ENCODE assay signal across 8 mouse cellular contexts in the genomic region with DNA sequence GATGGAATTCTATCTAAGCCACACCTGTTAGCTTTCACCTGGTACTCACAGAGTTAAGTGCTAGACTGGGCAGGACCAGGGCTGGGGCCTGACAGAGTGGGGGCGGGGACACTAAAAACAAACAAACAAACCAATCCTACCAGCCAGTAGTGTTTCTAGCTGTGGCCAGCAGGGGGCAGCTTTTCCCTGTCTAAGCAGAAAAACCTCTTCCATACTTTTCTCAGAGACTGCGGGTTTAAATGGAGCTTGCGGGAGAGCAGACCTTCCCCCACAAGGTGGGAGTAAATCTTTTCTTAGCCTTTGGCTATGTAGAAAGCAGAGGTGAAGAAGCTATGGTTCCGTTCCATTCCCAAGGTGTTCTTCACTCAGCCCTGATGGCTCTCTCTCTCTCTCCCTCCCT.
A peak's percentile ranks its signal among the peaks of the same experiment; 100 is the strongest.
DNase-seq lines count a peak whose midpoint lies in the region; ATAC-seq and TF ChIP-seq lines count a peak whose summit lies in the region.

No protein-coding gene starts in this region.

- H3K27ac ChIP-seq in CH12.LX (ENCODE audit: insufficient read depth, low read depth), result no peak overlapping the region
- H3K27ac ChIP-seq in embryonic facial prominence, embryonic 13.5 days, result no peak overlapping the region
- no peak overlapping the region for H3K27ac ChIP-seq in heart, embryonic 16.5 days (ENCODE audit: low read length)
- no peak overlapping the region for H3K27ac ChIP-seq in liver, postnatal 0 days (ENCODE audit: low read depth)

- ATAC-seq in embryonic facial prominence, embryonic 13.5 days (ENCODE audit: insufficient number of reproducible peaks, insufficient read depth, low FRiP score, low TSS enrichment, low read depth), result no peak
- ATAC-seq in heart, embryonic 16.5 days (replicated peaks; ENCODE audit: extremely low read depth, insufficient read depth, low FRiP score), result no peak
- peak; percentile 77 for ATAC-seq in liver, postnatal 0 days
- ATAC-seq in megakaryocyte, adult 5-6 weeks (ENCODE audit: poor library complexity, severe bottlenecking), result no peak

- no peak overlapping the region for H3K9ac ChIP-seq in CH12.LX (ENCODE audit: insufficient read depth, low read depth)
- no peak overlapping the region for H3K9ac ChIP-seq in embryonic facial prominence, embryonic 13.5 days
- H3K9ac ChIP-seq in heart, embryonic 16.5 days (ENCODE audit: low read length), result no peak overlapping the region
- no peak overlapping the region for H3K9ac ChIP-seq in liver, postnatal 0 days (replicated peaks)

- DNase-seq in CH12.LX (ENCODE audit: extremely low read depth) (no peak), adipocyte (ENCODE audit: low spot score) (peak; percentile 68)
- DNase-seq in kidney, postnatal 36 days, result peak; percentile 58 to 84
- peak; percentile 78 for DNase-seq in liver, postnatal 0 days
- DNase-seq in retina, embryonic 14.5 days (ENCODE audit: low spot score), result peak; percentile 82

- TF ChIP-seq CTCF in CH12.LX (conservative IDR thresholded peaks at IDR 0.05 in 1 of 2, IDR thresholded peaks at IDR 0.05 in 1 of 2; ENCODE audit: low read depth in 2 of 2, low read length in 2 of 2), result peak; percentile 42 to 57
- peak; percentile 75 for TF ChIP-seq CTCF in liver, postnatal 0 days (IDR thresholded peaks at IDR 0.05; ENCODE audit: low read depth)

- H3K9me3 ChIP-seq in CH12.LX (replicated peaks; ENCODE audit: low read length), result peaks cover 4% of the 10 kb centered on the region
- H3K9me3 ChIP-seq in embryonic facial prominence, embryonic 13.5 days, result no peaks in the 10 kb centered on the region
- peaks cover 7% of the 10 kb centered on the region for H3K9me3 ChIP-seq in heart, embryonic 16.5 days (replicated peaks; ENCODE audit: control insufficient read depth, low read length)
- H3K9me3 ChIP-seq in liver, postnatal 0 days (ENCODE audit: low read length), result peaks cover 4% of the 10 kb centered on the region; the same call in 1 of the 2 replicates

- TF ChIP-seq RAD21 in CH12.LX (IDR thresholded peaks at IDR 0.05; ENCODE audit: low read depth, low read length), result peak; percentile 46

- TF ChIP-seq EP300 in CH12.LX (IDR thresholded peaks at IDR 0.05; ENCODE audit: low read length), result no peak
- no peak for TF ChIP-seq EP300 in liver, postnatal 0 days (IDR thresholded peaks at IDR 0.05; ENCODE audit: low read depth)

- in situ Hi-C loops in CH12.LX (cut with MboI; ENCODE audit: low pct_ligation_motif_present, low pct_unique_long_range_greater_than_20kb, low sequenced_read_pairs), result loop anchor here (25.0 kb wide), 1 partner anchor 529 kb away; no protein-coding TSS in a partner anchor

- H3K36me3 ChIP-seq in CH12.LX (replicated peaks in 1 of 2; ENCODE audit: control insufficient read depth in 1 of 2, insufficient read depth in 1 of 2, low read length in 1 of 2), result no peaks in the 10 kb centered on the region
- no peaks in the 10 kb centered on the region for H3K36me3 ChIP-seq in embryonic facial prominence, embryonic 13.5 days
- H3K36me3 ChIP-seq in heart, embryonic 16.5 days (ENCODE audit: control insufficient read depth, insufficient read depth), result no peaks in the 10 kb centered on the region
- no peaks in the 10 kb centered on the region for H3K36me3 ChIP-seq in liver, postnatal 0 days (replicated peaks; ENCODE audit: insufficient read depth, low read length)

- no peaks in the 10 kb centered on the region for H3K79me2 ChIP-seq in CH12.LX (replicated peaks; ENCODE audit: control insufficient read depth, extremely low read depth, insufficient read depth, poor library complexity, severe bottlenecking)

- no peak overlapping the region for H3K4me3 ChIP-seq in CH12.LX (replicated peaks in 1 of 3; ENCODE audit: low read depth in 2 of 3, low read length in 2 of 3, poor library complexity in 1 of 3)
- no peak overlapping the region for H3K4me3 ChIP-seq in embryonic facial prominence, embryonic 13.5 days
- H3K4me3 ChIP-seq in heart, embryonic 16.5 days (ENCODE audit: low read length), result peak overlapping the region; percentile 29; the same call in 1 of the 2 replicates
- no peak overlapping the region for H3K4me3 ChIP-seq in liver, postnatal 0 days (ENCODE audit: low read depth, low read length)

- H3K4me2 ChIP-seq in CH12.LX (ENCODE audit: insufficient read depth, low read depth, poor library complexity, severe bottlenecking), result no peak overlapping the region
- H3K4me2 ChIP-seq in embryonic facial prominence, embryonic 13.5 days, result peak overlapping the region; percentile 5; the same call in 1 of the 2 replicates
- peak overlapping the region; percentile 54 for H3K4me2 ChIP-seq in heart, embryonic 16.5 days (ENCODE audit: low read depth, low read length)
- H3K4me2 ChIP-seq in liver, postnatal 0 days (ENCODE audit: low read depth, low read length), result no peak overlapping the region

- peaks cover 12% of the 10 kb centered on the region for H3K27me3 ChIP-seq in CH12.LX (replicated peaks)
- H3K27me3 ChIP-seq in embryonic facial prominence, embryonic 13.5 days, result peaks cover 23% of the 10 kb centered on the region
- no peaks in the 10 kb centered on the region for H3K27me3 ChIP-seq in heart, embryonic 16.5 days (ENCODE audit: control insufficient read depth, insufficient read depth, low read length)
- H3K27me3 ChIP-seq in liver, postnatal 0 days (ENCODE audit: insufficient read depth, low read length), result peaks cover 3% of the 10 kb centered on the region; the same call in 1 of the 2 replicates

- WGBS in embryonic facial prominence, embryonic 13.5 days, result 2% methylated on average over 4 of the region's 4 CpGs
- WGBS in heart, embryonic 16.5 days, result 10% methylated on average over 4 of the region's 4 CpGs
- 12% methylated on average over 4 of the region's 4 CpGs for WGBS in liver, postnatal 0 days (ENCODE audit: insufficient replicate concordance)

- dilution Hi-C loops in CH12.LX (cut with MboI; ENCODE audit: extremely low pct_ligation_motif_present, extremely low pct_unique_long_range_greater_than_20kb, low sequenced_read_pairs), result no loop called here

- peaks cover 0 to 11% of the 10 kb centered on the region in 2 experiments; a peak in 2 of 4 replicates for H3K4me1 ChIP-seq in CH12.LX (ENCODE audit: control insufficient read depth in 1 of 2, insufficient read depth in 2 of 2)
- H3K4me1 ChIP-seq in embryonic facial prominence, embryonic 13.5 days, result peaks cover 13% of the 10 kb centered on the region; the same call in 1 of the 2 replicates
- H3K4me1 ChIP-seq in heart, embryonic 16.5 days (ENCODE audit: control insufficient read depth, insufficient read depth, low read length), result peaks cover 20% of the 10 kb centered on the region
- 0 out of 2 replicates have a peak, but pooled peaks cover 5% of the 10 kb centered on the region for H3K4me1 ChIP-seq in liver, postnatal 0 days (ENCODE audit: insufficient read depth)

- TF ChIP-seq POLR2A in CH12.LX (IDR thresholded peaks at IDR 0.05; ENCODE audit: low read depth, low read length), result no peak

TF ChIP-seq in CH12.LX, 34 proteins besides CTCF, POLR2A, EP300 and RAD21:
- TF ChIP-seq BHLHE40 (IDR thresholded peaks at IDR 0.05; ENCODE audit: low read depth, low read length) (no peak), MEF2A (IDR thresholded peaks at IDR 0.05; ENCODE audit: borderline replicate concordance, low read depth, low read length) (no peak), HCFC1 (IDR thresholded peaks at IDR 0.05; ENCODE audit: low read depth, low read length) (no peak), CHD1 (IDR thresholded peaks at IDR 0.05; ENCODE audit: low read depth, low read length) (no peak), MYC (IDR thresholded peaks at IDR 0.05; ENCODE audit: low read depth, low read length) (no peak), KAT2A (IDR thresholded peaks at IDR 0.05; ENCODE audit: insufficient replicate concordance, low read length) (no peak), JUND (conservative IDR thresholded peaks at IDR 0.05; ENCODE audit: low read depth, low read length) (no peak), ZC3H11A (IDR thresholded peaks at IDR 0.05; ENCODE audit: low read depth, low read length) (no peak), E2F4 (IDR thresholded peaks at IDR 0.05; ENCODE audit: insufficient replicate concordance, low read depth, low read length) (no peak), NRF1 (IDR thresholded peaks at IDR 0.05; ENCODE audit: low read depth, low read length) (no peak), MAX (IDR thresholded peaks at IDR 0.05; ENCODE audit: low read length) (no peak), SIN3A (IDR thresholded peaks at IDR 0.05; ENCODE audit: low read length) (no peak)

Comparison
In these comparisons a context has a peak if more than half of its experiments do, and no peak if none do; other contexts are left out.
1. H3K4me2 ChIP-seq: peak in embryonic facial prominence, embryonic 13.5 days (single experiment) and heart, embryonic 16.5 days (single experiment); none in CH12.LX (single experiment) and liver, postnatal 0 days (single experiment).